Mouse (Mus musculus): ENCODE measurements around the gene Enho. TPM values are rescaled to one million over a fixed set of nuclear protein-coding genes. Genes with fewer than 3 reads are reported as not detected.

Enho gene
- polyA plus RNA-seq, 2 experiments, result 12.5 to 15.6 TPM

DNA sequence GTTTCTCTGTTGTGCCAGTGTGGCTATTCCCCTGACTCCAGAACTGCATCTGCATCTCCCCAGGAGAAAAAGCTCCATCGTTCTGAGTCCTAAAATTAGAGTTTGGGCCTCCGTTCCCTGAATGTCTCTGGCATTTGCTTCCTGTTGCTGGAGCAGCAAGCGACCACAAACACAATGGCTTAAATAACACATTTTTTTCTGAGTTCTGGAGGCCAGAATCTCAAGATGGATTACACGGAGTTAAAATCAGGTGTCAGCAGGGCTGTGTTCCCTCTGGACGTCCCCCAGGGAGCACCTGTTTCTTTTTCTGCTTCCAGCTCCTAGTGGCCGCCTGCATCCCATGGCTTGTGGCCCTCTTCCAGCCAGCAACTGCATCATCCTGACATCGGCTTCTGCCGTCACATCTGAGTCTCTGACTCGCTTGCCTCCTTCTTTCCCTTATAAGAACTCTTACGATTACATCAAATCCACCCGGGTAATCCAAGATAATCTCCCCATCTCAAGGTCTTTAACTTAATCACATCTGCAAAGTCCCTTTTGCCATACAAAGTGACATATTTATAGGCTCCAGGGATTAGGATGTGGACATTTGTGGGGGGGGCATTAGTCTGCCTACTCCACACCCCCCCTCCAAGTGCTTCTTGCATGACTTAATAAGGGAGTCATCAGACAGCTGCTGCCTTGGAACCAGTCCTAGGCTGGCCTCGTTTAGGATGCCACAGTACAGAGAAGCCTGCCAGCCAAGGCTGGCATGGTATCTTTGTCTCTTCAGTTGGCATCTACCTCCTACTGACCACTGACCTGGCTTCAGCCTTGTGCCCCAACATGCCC lies 21.0 kb downstream of the Enho start:
- Histone ChIP-seq H3K27ac (replicated peaks; ENCODE audit: low read depth, low read length) (no peak overlapping the region), H3K9ac (ENCODE audit: low read depth, low read length, severe bottlenecking) (no peak overlapping the region), H3K9me3 (ENCODE audit: control insufficient read depth, low read length) (no peaks in the 10 kb centered on the region), H3K4me2 (replicated peaks; ENCODE audit: low read depth, low read length, severe bottlenecking) (no peak overlapping the region), H3K4me3 (replicated peaks; ENCODE audit: low read length) (no peak overlapping the region), H3K4me1 (ENCODE audit: control insufficient read depth, insufficient read depth, low read length) (no peaks in the 10 kb centered on the region), H3K27me3 (ENCODE audit: control insufficient read depth, insufficient read depth, low read length) (peaks cover 13% of the 10 kb centered on the region; the same call in 1 of the 2 replicates), H3K36me3 (ENCODE audit: control insufficient read depth, insufficient read depth, low read length) (no peaks in the 10 kb centered on the region)
- TF ChIP-seq POLR2A (IDR thresholded peaks at IDR 0.05; ENCODE audit: borderline replicate concordance, extremely low read depth, insufficient read depth, insufficient read length), result no peak
- DNase-seq (ENCODE audit: low spot score) (no peak), ATAC-seq (ENCODE audit: low FRiP score, low read depth) (peak; percentile 34; the same call in 1 of the 2 replicates)
- WGBS, result 42% methylated on average over 12 of the region's 12 CpGs

DNA sequence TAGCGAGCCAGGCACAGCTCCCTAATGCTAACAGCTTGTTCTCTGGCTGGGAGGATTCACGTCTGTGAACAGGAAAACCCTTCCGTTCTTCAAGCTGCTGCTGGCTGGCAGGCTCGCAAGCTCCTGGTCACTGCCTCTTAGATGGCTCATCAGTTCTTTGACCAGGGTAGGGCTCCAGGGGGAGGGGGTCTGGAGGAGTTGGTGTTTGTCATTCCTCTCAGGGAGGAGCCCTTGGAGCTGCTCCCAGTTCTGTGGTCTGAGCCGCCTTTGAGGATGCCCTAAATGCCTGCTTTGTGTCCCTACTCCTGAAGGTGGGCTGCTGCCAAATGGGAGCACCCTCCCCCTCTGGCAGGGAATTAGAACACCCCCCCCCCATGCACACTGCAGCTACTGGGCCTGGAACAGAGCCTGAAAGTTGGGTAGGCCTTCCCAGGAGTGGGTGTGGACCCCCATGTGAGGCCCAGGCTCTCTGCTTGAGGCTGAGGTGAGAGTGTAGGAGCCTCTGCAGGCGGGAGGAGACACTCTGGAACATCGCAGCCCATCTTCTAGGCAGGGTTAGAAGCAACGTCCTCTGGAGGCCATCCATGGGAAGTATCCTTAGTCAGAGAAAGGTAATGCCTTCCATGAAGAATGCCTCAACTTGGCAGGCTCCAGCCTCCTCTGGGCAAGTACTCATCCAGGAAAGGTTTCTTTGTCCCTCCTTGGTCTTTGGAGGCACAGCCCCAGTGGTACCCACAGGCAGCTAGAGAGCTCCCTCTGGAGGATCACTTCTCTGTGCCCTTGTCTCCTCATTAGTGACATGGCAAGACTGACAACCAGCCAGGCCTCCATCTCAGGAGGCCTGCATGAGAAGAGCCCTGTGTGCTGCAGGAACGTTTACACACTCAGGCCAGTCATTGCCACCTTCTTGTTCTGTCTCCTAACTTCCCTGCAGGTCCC lies 24.2 kb downstream of the Enho start:
- 63% methylated on average over 9 of the region's 9 CpGs for WGBS
- Histone ChIP-seq H3K4me3 (replicated peaks; ENCODE audit: low read length) (no peak overlapping the region), H3K4me2 (replicated peaks; ENCODE audit: low read depth, low read length, severe bottlenecking) (no peak overlapping the region), H3K27ac (replicated peaks; ENCODE audit: low read depth, low read length) (no peak overlapping the region), H3K4me1 (ENCODE audit: control insufficient read depth, insufficient read depth, low read length) (no peaks in the 10 kb centered on the region), H3K36me3 (ENCODE audit: control insufficient read depth, insufficient read depth, low read length) (no peaks in the 10 kb centered on the region), H3K9me3 (ENCODE audit: control insufficient read depth, low read length) (no peaks in the 10 kb centered on the region), H3K27me3 (ENCODE audit: control insufficient read depth, insufficient read depth, low read length) (peaks cover 17% of the 10 kb centered on the region; the same call in 1 of the 2 replicates), H3K9ac (ENCODE audit: low read depth, low read length, severe bottlenecking) (no peak overlapping the region)
- DNase-seq (ENCODE audit: low spot score) (no peak), ATAC-seq (ENCODE audit: low FRiP score, low read depth) (no peak)
- no peak for TF ChIP-seq POLR2A (IDR thresholded peaks at IDR 0.05; ENCODE audit: borderline replicate concordance, extremely low read depth, insufficient read depth, insufficient read length)

DNA sequence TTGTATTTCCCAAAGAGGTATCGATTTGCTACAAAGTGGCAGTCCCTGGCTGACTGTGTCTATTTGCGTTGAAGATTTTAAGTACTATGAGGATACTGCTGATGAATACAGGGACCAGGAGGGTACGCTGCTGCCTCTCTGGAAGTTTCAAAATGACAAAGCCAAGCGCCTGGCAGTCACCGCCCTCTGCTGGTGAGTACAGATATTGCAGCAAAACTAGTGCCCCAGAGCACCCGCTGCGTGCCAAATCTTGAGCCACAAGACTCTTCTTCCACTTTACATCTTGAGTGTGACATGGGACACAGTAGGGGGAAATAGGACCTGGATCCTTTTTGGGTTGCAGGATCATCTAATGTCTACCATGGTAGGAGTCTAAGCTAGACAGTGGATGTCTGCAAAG lies 26.0 kb downstream of the Enho start:
- peak; percentile 85 for DNase-seq (ENCODE audit: low spot score)
- H3K9me3 ChIP-seq (ENCODE audit: control insufficient read depth, low read length), result no peaks in the 10 kb centered on the region

DNA sequence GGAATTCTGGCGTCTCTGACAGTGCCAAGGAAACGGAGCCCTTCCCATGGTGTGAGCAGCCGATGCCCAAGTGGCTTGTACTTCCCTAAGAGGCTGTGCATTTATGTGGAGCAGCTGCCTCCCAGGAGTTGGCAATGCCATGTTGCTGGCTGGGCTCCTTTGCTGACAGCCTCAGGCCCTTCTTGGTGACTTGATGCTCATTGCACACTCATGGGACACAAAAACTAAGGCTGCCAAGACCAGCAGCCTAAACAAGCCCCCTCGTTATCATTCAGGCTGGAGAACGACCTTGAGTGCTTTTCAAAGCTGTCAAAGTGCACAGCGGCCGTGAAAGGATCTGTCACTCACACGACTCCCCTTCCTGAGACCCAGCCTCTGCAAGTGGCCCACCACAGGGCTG lies 28.0 kb downstream of the Enho start:
- no peak for ATAC-seq (ENCODE audit: low FRiP score, low read depth)

More for the DNA sequence above, 26.0 kb downstream of the Enho start:
- H3K27ac ChIP-seq (replicated peaks; ENCODE audit: low read depth, low read length), result no peak overlapping the region
- peaks cover 17% of the 10 kb centered on the region; the same call in 1 of the 2 replicates for H3K27me3 ChIP-seq (ENCODE audit: control insufficient read depth, insufficient read depth, low read length)
- H3K4me2 ChIP-seq (replicated peaks; ENCODE audit: low read depth, low read length, severe bottlenecking), result no peak overlapping the region
- no peak overlapping the region for H3K9ac ChIP-seq (ENCODE audit: low read depth, low read length, severe bottlenecking)
- no peak for TF ChIP-seq POLR2A (IDR thresholded peaks at IDR 0.05; ENCODE audit: borderline replicate concordance, extremely low read depth, insufficient read depth, insufficient read length)
- ATAC-seq (ENCODE audit: low FRiP score, low read depth), result no peak
- H3K36me3 ChIP-seq (ENCODE audit: control insufficient read depth, insufficient read depth, low read length), result no peaks in the 10 kb centered on the region
- H3K4me1 ChIP-seq (ENCODE audit: control insufficient read depth, insufficient read depth, low read length), result no peaks in the 10 kb centered on the region
- H3K4me3 ChIP-seq (replicated peaks; ENCODE audit: low read length), result no peak overlapping the region
- 11% methylated on average over 7 of the region's 7 CpGs for WGBS

DNA sequence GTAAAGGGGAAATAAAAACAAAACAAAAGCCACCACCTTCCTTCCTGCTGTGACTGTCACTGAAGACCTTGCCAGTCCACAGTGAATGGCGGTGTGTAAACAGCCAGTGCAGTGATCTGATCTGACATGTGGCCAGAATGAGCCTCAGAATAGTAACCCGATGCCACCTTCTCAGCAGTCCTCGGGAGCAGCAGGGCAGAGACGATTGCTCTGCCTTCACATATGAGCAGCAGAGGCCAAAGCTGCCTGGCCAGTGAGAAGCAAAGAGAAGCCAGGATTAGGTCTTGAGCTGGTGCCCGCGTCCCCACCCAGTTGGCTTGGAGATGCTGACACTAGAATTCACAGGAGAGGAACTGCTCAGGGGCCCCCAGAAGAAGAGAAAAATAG lies 29.5 kb downstream of the Enho start:
- 44% methylated on average over 6 of the region's 6 CpGs for WGBS
- peaks cover 10% of the 10 kb centered on the region; the same call in 1 of the 2 replicates for H3K27me3 ChIP-seq (ENCODE audit: control insufficient read depth, insufficient read depth, low read length)

More for the DNA sequence above, 28.0 kb downstream of the Enho start:
- Histone ChIP-seq H3K27me3 (ENCODE audit: control insufficient read depth, insufficient read depth, low read length) (peaks cover 10% of the 10 kb centered on the region; the same call in 1 of the 2 replicates), H3K27ac (replicated peaks; ENCODE audit: low read depth, low read length) (no peak overlapping the region), H3K4me1 (ENCODE audit: control insufficient read depth, insufficient read depth, low read length) (no peaks in the 10 kb centered on the region), H3K4me2 (replicated peaks; ENCODE audit: low read depth, low read length, severe bottlenecking) (no peak overlapping the region), H3K9ac (ENCODE audit: low read depth, low read length, severe bottlenecking) (no peak overlapping the region), H3K36me3 (ENCODE audit: control insufficient read depth, insufficient read depth, low read length) (no peaks in the 10 kb centered on the region), H3K4me3 (replicated peaks; ENCODE audit: low read length) (no peak overlapping the region), H3K9me3 (ENCODE audit: control insufficient read depth, low read length) (no peaks in the 10 kb centered on the region)
- 46% methylated on average over 8 of the region's 8 CpGs for whole genome bisulfite sequencing
- DNase-seq (ENCODE audit: low spot score), result no peak
- TF ChIP-seq POLR2A (IDR thresholded peaks at IDR 0.05; ENCODE audit: borderline replicate concordance, extremely low read depth, insufficient read depth, insufficient read length), result no peak

More for the DNA sequence above, 29.5 kb downstream of the Enho start:
- H3K27ac ChIP-seq (replicated peaks; ENCODE audit: low read depth, low read length), result no peak overlapping the region
- no peaks in the 10 kb centered on the region for H3K36me3 ChIP-seq (ENCODE audit: control insufficient read depth, insufficient read depth, low read length)
- H3K9me3 ChIP-seq (ENCODE audit: control insufficient read depth, low read length), result no peaks in the 10 kb centered on the region
- ATAC-seq (ENCODE audit: low FRiP score, low read depth) (no peak), DNase-seq (ENCODE audit: low spot score) (no peak)
- H3K4me1 ChIP-seq (ENCODE audit: control insufficient read depth, insufficient read depth, low read length), result no peaks in the 10 kb centered on the region
- no peak for TF ChIP-seq POLR2A (IDR thresholded peaks at IDR 0.05; ENCODE audit: borderline replicate concordance, extremely low read depth, insufficient read depth, insufficient read length)
- H3K9ac ChIP-seq (ENCODE audit: low read depth, low read length, severe bottlenecking), result no peak overlapping the region
- H3K4me2 ChIP-seq (replicated peaks; ENCODE audit: low read depth, low read length, severe bottlenecking), result no peak overlapping the region
- no peak overlapping the region for H3K4me3 ChIP-seq (replicated peaks; ENCODE audit: low read length)

Data from limb, embryonic 14.5 days (tissue).